Mouse (Mus musculus) splenic B cell, adult 2 months (primary cell): ENCODE data around the gene Pbx1.

Source experiments
- DNase-seq: peaks from one replicate; pipeline ENCODE4 v3.0.0-alpha.2; 2011; ENCODE audit warnings: low read depth, low spot score
- H3K27me3 ChIP-seq: 2 replicates; pipeline ENCODE4 v1.6.1; 2012; ENCODE audit warnings: mild to moderate bottlenecking, low read length, moderate library complexity, mixed read lengths; ENCODE audit not compliant: control insufficient read depth, poor library complexity, insufficient read depth, severe bottlenecking
- H3K36me3 ChIP-seq: 2 replicates; pipeline ENCODE4 v1.6.1; 2012; ENCODE audit warnings: mild to moderate bottlenecking, low read length, moderate library complexity, mixed read lengths; ENCODE audit not compliant: control insufficient read depth, poor library complexity, insufficient read depth, severe bottlenecking

Pbx1 gene

DNA sequence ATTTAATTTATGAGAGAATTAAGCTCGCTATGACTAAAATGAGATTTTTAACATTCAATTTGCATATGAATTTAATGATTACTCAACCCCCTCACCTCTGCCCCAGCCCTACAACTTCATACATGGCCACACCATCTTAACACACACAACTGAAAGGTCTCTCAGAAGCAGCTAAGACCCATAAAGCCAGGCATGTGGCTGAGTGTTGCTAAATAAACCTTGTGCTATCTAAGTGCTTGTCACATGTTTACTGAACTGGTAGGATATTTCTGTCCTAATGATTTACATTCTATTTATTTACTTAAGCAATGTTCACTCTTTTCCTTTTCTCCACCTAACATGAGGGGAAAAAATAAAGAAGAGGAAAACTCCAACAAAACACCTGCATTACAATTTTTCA, 253.5 kb downstream of the Pbx1 start:
- Histone ChIP-seq H3K27me3 (no peaks in the 10 kb centered on the region), H3K36me3 (no peaks in the 10 kb centered on the region)
- DNase-seq, result no peak

DNA sequence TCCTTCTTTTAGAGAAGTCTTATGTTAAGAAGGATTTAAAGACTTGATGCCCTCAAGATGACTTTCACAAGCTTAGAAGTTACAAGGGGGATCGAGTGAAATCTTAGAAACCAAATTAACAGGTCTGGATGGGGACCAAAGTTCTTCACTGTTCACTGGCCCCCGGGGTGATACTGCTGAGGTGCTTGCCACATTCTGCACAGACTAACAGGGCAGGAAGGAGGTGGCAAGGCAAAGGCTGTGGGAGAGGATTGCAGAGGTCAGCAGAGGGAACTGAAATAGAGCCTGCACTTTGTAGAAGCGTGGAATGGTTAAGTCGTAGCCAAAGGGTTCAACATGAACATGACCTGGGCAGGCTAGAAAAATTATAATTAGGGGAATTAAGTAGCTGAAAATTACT, 256.5 kb downstream of the Pbx1 start:
- no peaks in the 10 kb centered on the region for H3K36me3 ChIP-seq
- no peak for DNase-seq
- no peaks in the 10 kb centered on the region for H3K27me3 ChIP-seq

DNA sequence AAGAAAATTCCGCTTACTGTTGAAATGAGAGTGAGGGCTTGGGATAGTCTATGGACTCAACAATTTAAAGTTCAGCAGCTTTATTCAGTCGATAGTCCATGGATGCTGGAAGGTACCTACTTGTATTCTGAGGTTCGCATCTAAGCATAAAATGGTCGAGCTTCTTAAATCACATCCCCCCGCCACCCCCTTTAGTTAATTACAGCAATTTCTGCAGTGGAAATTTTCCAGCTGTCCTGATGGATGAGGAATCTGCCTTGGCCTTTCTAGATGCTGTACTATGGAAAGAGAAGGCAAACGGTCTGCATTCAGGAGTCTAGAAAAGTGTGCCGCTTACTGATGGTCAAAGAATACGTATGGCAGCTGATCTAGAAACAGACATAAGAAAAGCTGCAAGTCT, 262.3 kb downstream of the Pbx1 start:
- no peak for DNase-seq
- no peaks in the 10 kb centered on the region for H3K27me3 ChIP-seq
- no peaks in the 10 kb centered on the region for H3K36me3 ChIP-seq

DNA sequence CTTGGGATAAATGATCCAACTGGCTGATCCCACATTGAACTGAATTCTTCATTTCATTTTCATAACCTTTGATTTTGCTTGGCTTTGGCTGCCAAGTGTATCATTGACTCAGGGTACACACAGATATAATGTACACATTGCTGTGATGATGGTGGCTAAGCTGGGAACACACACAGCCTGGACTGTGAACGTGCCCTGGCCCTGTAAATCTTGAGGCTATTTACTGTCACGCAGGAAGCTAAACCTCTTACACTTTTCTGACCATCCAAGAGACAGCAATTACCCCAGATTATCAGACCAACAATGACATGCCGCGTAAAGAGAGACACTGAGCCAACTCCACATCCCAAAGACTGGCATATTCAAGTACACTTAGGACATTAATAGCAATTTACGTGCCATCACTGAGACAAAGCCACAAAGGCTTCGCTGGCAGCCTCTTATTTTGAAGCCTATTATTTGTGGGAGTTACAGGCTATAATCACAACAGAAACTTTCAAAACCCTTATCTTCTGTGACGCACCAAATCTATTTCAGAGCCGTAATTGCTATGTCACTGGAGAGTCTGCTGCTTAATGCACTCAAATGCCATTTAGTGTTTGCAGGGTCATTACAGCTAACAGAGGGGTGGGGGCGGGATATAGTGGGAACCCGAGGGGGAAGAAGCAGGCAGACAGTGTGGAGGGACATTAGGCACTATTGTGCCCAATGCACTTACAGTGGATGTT, 262.9 kb downstream of the Pbx1 start:
- Histone ChIP-seq H3K27me3 (no peaks in the 10 kb centered on the region), H3K36me3 (no peaks in the 10 kb centered on the region)
- no peak for DNase-seq

DNA sequence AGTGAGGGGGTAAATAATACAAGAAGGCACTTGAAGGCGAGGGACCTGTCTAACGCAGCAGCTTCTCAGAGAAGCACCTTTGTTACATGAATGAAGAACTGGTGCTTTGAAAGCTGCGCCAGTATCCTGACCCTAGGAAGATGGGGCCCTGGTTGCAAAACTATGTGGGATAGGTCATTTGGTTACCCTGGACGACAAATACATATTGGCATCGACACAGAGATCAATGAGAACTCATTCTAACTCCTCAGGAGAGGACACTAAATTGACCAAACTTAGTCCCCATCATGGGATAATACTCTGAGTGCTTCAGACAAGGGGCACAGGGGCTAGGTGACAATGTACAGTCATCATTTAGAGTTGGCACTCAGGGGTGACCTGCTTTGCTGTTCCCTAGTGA, 264.3 kb downstream of the Pbx1 start:
- no peaks in the 10 kb centered on the region for H3K36me3 ChIP-seq
- H3K27me3 ChIP-seq, result no peaks in the 10 kb centered on the region
- no peak for DNase-seq

DNA sequence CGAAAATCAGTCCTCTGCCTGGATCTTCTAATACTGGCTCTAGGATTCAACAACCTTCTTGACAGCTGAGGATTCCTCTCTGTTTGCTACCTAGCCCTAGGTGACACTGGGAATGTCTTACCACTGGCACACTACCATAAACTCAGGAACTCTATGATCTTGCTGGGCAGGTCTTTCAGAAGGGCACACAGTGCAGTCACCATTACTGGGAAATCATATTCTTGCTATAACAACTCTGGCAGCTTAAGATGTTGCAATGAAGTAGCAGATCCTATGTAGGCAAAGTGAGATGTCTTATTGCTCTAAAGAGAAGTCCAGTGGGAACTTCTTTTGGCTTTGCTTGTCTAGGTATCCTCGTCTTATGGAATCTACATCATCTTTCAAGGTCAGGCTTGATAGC, 265.2 kb downstream of the Pbx1 start:
- no peaks in the 10 kb centered on the region for H3K36me3 ChIP-seq
- no peak for DNase-seq
- no peaks in the 10 kb centered on the region for H3K27me3 ChIP-seq

DNA sequence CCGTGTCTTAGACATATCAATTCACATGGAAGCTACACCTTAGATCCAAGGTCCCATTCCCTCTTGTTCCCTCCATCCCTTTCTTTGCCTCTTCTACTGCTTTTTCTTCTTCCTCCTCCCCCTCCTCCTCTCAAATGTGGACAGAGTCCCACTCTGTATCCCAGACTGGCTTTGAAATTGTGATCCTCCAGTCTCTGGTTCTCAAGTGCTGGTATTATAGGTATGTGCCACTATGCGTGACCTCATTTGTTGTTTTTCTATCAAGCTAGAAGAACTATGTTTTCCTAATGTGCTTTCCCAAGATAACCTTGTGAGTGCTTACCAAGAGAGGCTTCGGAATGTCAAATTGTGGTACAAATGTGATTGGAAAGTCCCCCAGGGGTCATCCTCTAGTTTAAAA, 267.1 kb downstream of the Pbx1 start:
- H3K36me3 ChIP-seq, result no peaks in the 10 kb centered on the region
- DNase-seq, result no peak
- H3K27me3 ChIP-seq, result no peaks in the 10 kb centered on the region

DNA sequence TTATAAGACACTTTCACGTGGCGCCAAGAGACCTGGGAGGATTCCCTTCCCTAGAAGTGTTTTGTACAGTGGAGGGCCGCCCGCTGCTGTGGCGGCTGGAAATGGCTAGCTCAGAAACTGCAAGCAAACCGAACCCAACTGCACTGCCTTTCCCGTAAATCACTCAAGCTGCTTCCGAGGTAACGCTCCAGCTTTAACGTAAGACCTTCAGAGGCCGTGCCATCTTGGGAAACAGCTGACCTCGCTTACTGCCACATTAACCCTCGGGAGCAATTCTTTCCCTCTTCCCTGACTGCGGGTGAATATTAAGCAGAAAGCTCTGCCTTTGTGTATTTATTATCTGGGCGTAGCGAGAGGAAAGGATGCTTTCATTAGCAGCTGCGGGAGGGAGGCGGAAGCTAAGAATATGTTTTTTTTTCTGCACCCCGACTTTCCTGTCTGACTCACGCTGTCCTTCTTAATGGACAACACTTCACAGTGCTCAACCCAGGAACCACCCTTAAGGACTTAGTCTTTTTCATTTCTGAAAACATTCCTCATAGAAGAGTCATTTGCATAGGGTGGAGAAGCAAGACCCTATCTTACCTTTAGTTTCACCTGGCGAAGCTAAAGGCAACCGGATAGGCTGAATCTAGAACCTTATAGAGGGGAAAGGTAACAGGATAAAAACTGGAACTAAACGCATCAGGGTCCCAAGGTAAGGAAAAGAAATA, 268.4 kb downstream of the Pbx1 start:
- no peaks in the 10 kb centered on the region for H3K36me3 ChIP-seq
- DNase-seq, result no peak
- H3K27me3 ChIP-seq, result no peaks in the 10 kb centered on the region

DNA sequence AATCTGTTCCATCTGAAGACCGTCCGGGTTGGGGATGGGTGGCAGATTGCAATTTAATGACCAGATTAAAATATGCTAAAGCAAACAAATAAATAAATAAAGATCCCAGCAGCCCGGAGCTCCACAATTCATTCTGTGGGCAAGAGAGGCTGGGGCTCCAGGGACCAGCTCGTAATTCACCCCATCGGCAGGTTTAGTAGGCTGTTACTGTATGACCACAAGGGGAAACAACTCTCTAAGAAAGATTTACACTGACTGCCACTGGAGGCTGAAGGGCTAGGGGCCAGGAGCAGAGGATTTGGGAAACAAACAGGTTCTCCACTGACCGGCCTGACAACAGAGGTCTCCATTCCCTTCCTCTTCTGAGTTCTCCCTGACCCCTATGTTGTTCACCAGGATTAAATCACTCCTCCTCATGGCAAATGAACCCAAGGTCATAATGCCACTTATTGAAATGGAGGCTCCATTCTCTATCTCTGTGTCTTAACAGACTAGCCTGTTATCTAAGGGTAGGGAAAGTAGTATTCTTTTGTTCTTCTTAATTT, 292.9 kb downstream of the Pbx1 start:
- no peak for DNase-seq
- H3K36me3 ChIP-seq, result no peaks in the 10 kb centered on the region
- H3K27me3 ChIP-seq, result no peaks in the 10 kb centered on the region

DNA sequence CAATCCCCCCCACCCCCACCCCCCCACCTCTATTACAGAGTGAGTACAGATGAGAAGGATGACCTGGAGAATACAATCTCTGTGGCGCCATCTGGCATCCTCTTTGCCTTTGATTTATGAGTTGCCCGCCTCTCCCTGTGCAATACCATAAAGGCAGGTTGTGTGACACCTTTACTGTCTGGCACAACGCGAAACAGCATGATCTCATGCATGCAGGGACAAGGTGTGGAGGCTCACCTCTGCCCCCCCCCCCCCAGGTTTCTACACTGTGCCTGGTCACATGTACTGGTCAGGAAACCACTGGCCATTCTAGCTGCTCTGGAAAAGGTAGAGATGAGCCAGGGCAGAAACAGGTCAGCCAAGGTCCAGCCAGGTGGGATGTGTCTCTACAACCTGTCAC, 293.4 kb downstream of the Pbx1 start:
- DNase-seq, result no peak
- no peaks in the 10 kb centered on the region for H3K27me3 ChIP-seq
- no peaks in the 10 kb centered on the region for H3K36me3 ChIP-seq

DNA sequence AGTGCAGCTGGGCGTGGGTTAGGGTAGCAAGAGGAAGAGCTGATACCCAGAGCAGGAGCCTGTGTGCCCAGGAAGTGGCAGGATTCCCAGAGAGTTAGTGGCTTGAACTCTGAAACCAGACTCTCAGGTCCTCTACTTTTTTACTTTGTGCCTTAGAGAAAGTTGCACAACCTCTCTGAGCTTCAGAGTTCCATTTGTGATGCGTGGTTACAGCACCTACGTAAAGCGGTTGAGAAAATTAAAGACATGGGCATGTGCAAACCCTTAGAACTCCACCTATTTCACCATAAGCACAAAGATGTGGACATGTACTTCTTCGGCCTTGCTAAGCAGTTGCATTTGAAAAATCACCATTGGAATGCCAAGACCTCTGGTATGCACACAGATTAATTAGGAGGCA, 294.2 kb downstream of the Pbx1 start:
- Histone ChIP-seq H3K27me3 (no peaks in the 10 kb centered on the region), H3K36me3 (no peaks in the 10 kb centered on the region)
- DNase-seq, result no peak

DNA sequence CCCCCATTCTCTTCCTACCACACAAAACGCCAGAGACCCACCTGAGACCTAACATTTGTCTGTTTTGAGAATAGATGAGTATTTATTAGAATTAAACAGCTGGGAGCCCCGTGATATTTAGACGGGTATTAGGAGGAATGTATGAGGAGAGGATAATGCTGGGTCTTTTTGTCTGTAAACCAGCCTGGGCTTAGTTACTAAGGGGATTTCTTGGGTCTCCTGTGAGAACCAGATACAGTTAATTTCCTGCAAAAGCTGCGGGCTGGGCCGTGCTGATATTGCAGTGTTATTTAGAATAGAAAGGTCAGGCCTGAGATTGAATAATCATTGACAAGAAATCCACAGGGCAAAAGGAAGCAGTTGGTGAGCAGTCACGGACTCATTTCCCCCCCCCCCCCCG, 296.5 kb downstream of the Pbx1 start:
- Histone ChIP-seq H3K27me3 (no peaks in the 10 kb centered on the region), H3K36me3 (no peaks in the 10 kb centered on the region)
- DNase-seq, result no peak

DNA sequence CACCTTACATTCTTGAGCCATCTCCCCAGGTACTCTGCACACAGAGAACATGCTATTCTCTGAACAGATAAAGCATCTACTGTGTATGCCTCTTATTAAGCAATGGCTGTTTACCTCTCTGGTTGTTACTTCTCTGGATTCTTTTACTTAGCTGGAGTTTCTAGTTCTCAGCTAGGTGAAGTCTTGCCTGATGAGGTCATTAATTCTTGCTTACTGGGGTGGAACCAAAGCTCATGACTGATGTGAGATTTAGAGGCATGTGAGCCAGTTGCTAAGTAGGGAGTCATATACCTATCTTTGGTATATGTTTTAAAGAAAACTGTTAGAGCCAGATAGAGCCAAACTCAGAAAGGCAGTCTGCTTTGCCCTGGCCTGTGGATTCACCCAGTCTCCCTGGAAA, 298.4 kb downstream of the Pbx1 start:
- H3K27me3 ChIP-seq, result no peaks in the 10 kb centered on the region
- DNase-seq, result no peak
- H3K36me3 ChIP-seq, result no peaks in the 10 kb centered on the region

DNA sequence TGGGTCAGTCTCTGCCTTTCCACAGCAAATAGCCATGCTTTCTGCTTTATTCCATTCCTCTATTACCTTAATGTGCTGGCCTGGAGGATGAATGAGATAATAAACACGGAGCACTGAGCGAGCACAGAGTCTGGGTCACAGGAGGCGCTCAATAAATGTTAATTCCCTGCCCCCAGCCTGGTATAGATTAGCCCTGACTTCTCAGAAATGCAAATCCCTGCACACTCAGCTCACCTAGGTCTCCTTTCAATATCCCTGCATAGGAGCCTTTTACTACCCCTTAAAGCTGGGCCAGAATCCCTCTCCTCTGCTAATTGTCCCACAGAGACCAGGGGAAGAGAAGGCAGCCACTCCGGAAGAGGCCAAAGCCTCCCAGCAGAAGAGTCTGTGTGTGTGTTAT, 304.1 kb downstream of the Pbx1 start:
- no peaks in the 10 kb centered on the region for H3K27me3 ChIP-seq
- no peaks in the 10 kb centered on the region for H3K36me3 ChIP-seq
- no peak for DNase-seq

DNA sequence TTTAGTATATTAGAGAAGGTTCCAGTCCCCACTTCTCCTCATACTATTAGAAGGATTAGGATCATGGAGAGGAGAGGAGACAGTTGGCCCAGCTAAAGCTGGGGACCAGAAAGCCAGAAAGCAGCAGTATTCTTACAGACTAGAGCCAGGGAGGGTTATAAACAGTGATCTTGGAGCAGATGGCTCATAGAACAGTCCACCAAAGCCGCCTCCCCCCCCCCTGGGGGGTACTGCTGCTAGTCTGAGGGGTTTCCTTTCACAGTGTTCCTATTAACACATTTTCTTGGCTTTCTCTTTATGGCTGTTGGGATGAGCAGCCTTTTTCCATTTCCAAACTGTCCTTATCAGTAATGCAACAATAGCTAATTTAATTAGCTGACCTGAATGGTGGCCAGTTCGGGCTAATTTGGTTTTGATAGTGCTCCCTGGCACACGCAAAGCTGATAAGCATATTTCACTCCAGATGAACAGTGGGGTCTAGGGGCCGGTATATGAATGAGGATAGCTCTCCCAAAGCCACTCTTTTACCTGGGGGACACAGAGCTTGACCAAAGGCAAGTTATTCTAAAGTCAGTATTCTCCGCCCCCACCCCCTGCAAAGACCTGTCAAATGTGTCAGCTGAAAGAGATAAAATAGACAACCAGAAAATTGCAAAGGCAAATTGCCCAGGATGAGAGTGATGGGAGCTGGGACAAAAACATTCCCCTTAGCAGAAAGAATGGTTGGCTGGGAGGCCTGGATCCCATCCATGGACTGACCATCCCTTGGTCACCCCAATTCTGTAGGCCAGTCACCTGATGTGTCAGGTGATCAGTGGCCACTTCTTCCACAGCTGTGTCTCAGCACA, 307.2 kb downstream of the Pbx1 start:
- DNase-seq, result no peak
- no peaks in the 10 kb centered on the region for H3K36me3 ChIP-seq
- no peaks in the 10 kb centered on the region for H3K27me3 ChIP-seq
